Mouse (Mus musculus) lung, adult 2 months (tissue): ENCODE measurements around the gene Mc3r. TPM values are rescaled to one million over a fixed set of nuclear protein-coding genes. Genes with fewer than 3 reads are reported as not detected.

Source experiments
- DNase-seq: peaks from one replicate; pipeline ENCODE4 v3.0.0; 2022
- H3K4me1 ChIP-seq: fragments of 200-500 bp; 2 replicates; pipeline ENCODE4 v1.6.1; 2011; ENCODE audit warnings: low read length; ENCODE audit not compliant: control insufficient read depth, insufficient read depth
- H3K4me3 ChIP-seq: fragments of 200-500 bp; replicated peaks from 2 replicates; pipeline ENCODE3; 2011; ENCODE audit warnings: low read depth, mild to moderate bottlenecking, control low read depth, low read length; ENCODE audit errors: extremely low read depth
- CTCF ChIP-seq: fragments of 200-500 bp; IDR thresholded peaks from 2 replicates; pipeline ENCODE4 v1.5.1; 2011; ENCODE audit warnings: mild to moderate bottlenecking, low read length, control low read depth; ENCODE audit not compliant: insufficient read depth
- POLR2A ChIP-seq: fragments of 200-500 bp; IDR thresholded peaks from 2 replicates; pipeline ENCODE4 v1.6.1; 2011; ENCODE audit warnings: low read depth, mild to moderate bottlenecking, control low read depth, low read length, borderline replicate concordance; ENCODE audit errors: extremely low read depth
- WGBS: fragments of 180-500 bp; shearing (Covaris S2); methylation state at CpG from one replicate; pipeline ENCODE4 v1.1.7; 2018; 5-methylcytosine and 5-hydroxymethylcytosine counted together
- polyA plus RNA-seq: library from polyadenylated mRNA; depleted of rRNA; stranded (reverse); fragments of >200 nt; gene quantifications from 2 replicates; pipeline ENCODE4 v1.2.3, GENCODE M21; 2012; rRNA removed

The Mc3r gene
- polyA plus RNA-seq: not detected in 2 replicates

- 10% methylated on average over 22 of the region's 22 CpGs for WGBS
- peak; percentile 5 for DNase-seq
- H3K4me3 ChIP-seq: no peak within 1 kb of the TSS
- no peak for TF ChIP-seq POLR2A
- no peak for TF ChIP-seq CTCF
- no peaks in the 10 kb centered on the region for H3K4me1 ChIP-seq
These were observed at the start of gene Mc3r for GRCm38 (mm10) chr2:172248106-172248764. Mc3r (plus strand) TSS chr2:172248492.

- Histone ChIP-seq H3K4me3 (no peak overlapping the region), H3K4me1 (no peaks in the 10 kb centered on the region)
- WGBS: 71% methylated on average over 13 of the region's 13 CpGs
- no peak for DNase-seq
- TF ChIP-seq POLR2A (no peak), CTCF (no peak)
These were observed 46.1 kb upstream of the Mc3r start for GRCm38 (mm10) chr2:172201998-172202780.

- 9% methylated on average over 11 of the region's 11 CpGs for WGBS
- DNase-seq: peak; percentile 68
- no peaks in the 10 kb centered on the region for H3K4me1 ChIP-seq
These were observed 41.3 kb upstream of the Mc3r start for GRCm38 (mm10) chr2:172207003-172207402.

GRCm38 (mm10) chr2:172213480-172213879 lies 34.8 kb upstream of the Mc3r start:
- H3K4me3 ChIP-seq: no peak overlapping the region
- DNase-seq: no peak
- no peaks in the 10 kb centered on the region for H3K4me1 ChIP-seq
- no peak for TF ChIP-seq CTCF
- TF ChIP-seq POLR2A: no peak
- 40% methylated on average over 8 of the region's 8 CpGs for WGBS

More at GRCm38 (mm10) chr2:172207003-172207402, 41.3 kb upstream of the Mc3r start:
- TF ChIP-seq POLR2A: no peak
- TF ChIP-seq CTCF: peak; percentile 92
- no peak overlapping the region for H3K4me3 ChIP-seq

GRCm38 (mm10) chr2:172214336-172214735 lies 34.0 kb upstream of the Mc3r start:
- H3K4me3 ChIP-seq: no peak overlapping the region
- WGBS: 85% methylated on average over 5 of the region's 5 CpGs
- no peak for TF ChIP-seq CTCF
- no peaks in the 10 kb centered on the region for H3K4me1 ChIP-seq
- DNase-seq: no peak

- peak; percentile 36 for DNase-seq
- Histone ChIP-seq H3K4me1 (no peaks in the 10 kb centered on the region), H3K4me3 (no peak overlapping the region)
- 21% methylated on average over 11 of the region's 11 CpGs for WGBS
- TF ChIP-seq POLR2A: no peak
- TF ChIP-seq CTCF: peak; percentile 60
These were observed 32.7 kb upstream of the Mc3r start for GRCm38 (mm10) chr2:172215508-172216162.

- Histone ChIP-seq H3K4me1 (no peaks in the 10 kb centered on the region), H3K4me3 (no peak overlapping the region)
- 46% methylated on average over 17 of the region's 17 CpGs for WGBS
- peak; percentile 19 for DNase-seq
- no peak for TF ChIP-seq CTCF
- TF ChIP-seq POLR2A: no peak
These were observed 32.0 kb upstream of the Mc3r start for GRCm38 (mm10) chr2:172216163-172216915.

GRCm38 (mm10) chr2:172217886-172218285 lies 30.4 kb upstream of the Mc3r start:
- TF ChIP-seq CTCF (no peak), POLR2A (no peak)
- no peak for DNase-seq
- Histone ChIP-seq H3K4me1 (no peaks in the 10 kb centered on the region), H3K4me3 (no peak overlapping the region)
- WGBS: 61% methylated on average over 7 of the region's 8 CpGs

- TF ChIP-seq CTCF: no peak
- TF ChIP-seq POLR2A: no peak
- no peak overlapping the region for H3K4me3 ChIP-seq
- WGBS: 51% methylated on average over 5 of the region's 5 CpGs
- no peak for DNase-seq
- H3K4me1 ChIP-seq: no peaks in the 10 kb centered on the region
These were observed 29.1 kb upstream of the Mc3r start for GRCm38 (mm10) chr2:172219186-172219585.
